Mouse (Mus musculus) gastrocnemius, postnatal 36 days (tissue): ENCODE results near the gene Prss33. TPM values are rescaled to one million over a fixed set of nuclear protein-coding genes. Genes with fewer than 3 reads are reported as not detected.
"Not testable (repeated sequence)": the region's sequence is repeated elsewhere in the genome, so short reads cannot be mapped to it uniquely, and the experiment has no call there.

ENCODE experiments used
- DNase-seq, 2 experiments: peaks; one replicate each; pipeline ENCODE4 v3.0.0; 2022
- intact Hi-C: fragments of 180-260 bp; cut with DNase I; formaldehyde crosslinking; loops from one replicate; pipeline ENCODE4 v1.15.1; 2025
- long read RNA-seq, 2 experiments: library from polyadenylated mRNA; stranded (forward); transcript quantifications; one replicate each; pipeline ENCODE4 v2.0.0; 2021
- total RNA-seq, 2 experiments: library from RNA; stranded (reverse); gene quantifications; 2 replicates each; pipeline ENCODE4 v1.2.3; 2021

Prss33 gene
- not detected for total RNA-seq
- long read RNA-seq, experiment 1: 0 reads
- long read RNA-seq, experiment 2: 0 reads

GRCm38 (mm10) chr17:23836006-23836575 lies at the start of gene Prss33:
Gene Prss33 (minus strand): TSS chr17:23836056.
- no peak for DNase-seq
- intact Hi-C loops: no loop called here

GRCm38 (mm10) chr17:23880576-23880975 lies 44.7 kb upstream of the Prss33 start, which contains the start of the genes Dcpp1 and Dcpp2:
Gene Dcpp1 (plus strand): TSS chr17:23880876.
Gene Dcpp2 (plus strand): TSS chr17:23880880.
- intact Hi-C loops, DNase-seq: not testable (repeated sequence)

- no peak for DNase-seq
- intact Hi-C loops: no loop called here
These were observed 41.3 kb upstream of the Prss33 start for GRCm38 (mm10) chr17:23877166-23877565.

GRCm38 (mm10) chr17:23876741-23877140 lies 40.9 kb upstream of the Prss33 start:
- DNase-seq: no peak

GRCm38 (mm10) chr17:23873884-23874856 lies 38.3 kb upstream of the Prss33 start:
- DNase-seq: peak in 1 of 2 experiments; percentile 27
- intact Hi-C loops: loop anchor here (5.0 kb wide), 1 partner anchor 83 kb away; the partner anchor contains the start of gene Sbpl

More at GRCm38 (mm10) chr17:23876741-23877140, 40.9 kb upstream of the Prss33 start:
- intact Hi-C loops: no loop called here

- intact Hi-C loops: no loop called here
- DNase-seq: no peak
These were observed 32.7 kb upstream of the Prss33 start for GRCm38 (mm10) chr17:23868513-23868912.

- no peak for DNase-seq
- intact Hi-C loops: no loop called here
These were observed 31.9 kb upstream of the Prss33 start, which contains the start of gene Prss21 for GRCm38 (mm10) chr17:23867756-23868155. Gene Prss21 (plus strand): TSS chr17:23868056.

GRCm38 (mm10) chr17:23862926-23863325 lies 27.1 kb upstream of the Prss33 start:
- intact Hi-C loops: no loop called here
- no peak for DNase-seq

GRCm38 (mm10) chr17:23857913-23858312 lies 22.1 kb upstream of the Prss33 start:
- DNase-seq: no peak
- intact Hi-C loops: no loop called here

- intact Hi-C loops: no loop called here
These were observed 21.3 kb upstream of the Prss33 start for GRCm38 (mm10) chr17:23857193-23857592.

GRCm38 (mm10) chr17:23854229-23854765 lies 18.4 kb upstream of the Prss33 start:
- intact Hi-C loops: no loop called here
- DNase-seq: no peak

More at GRCm38 (mm10) chr17:23857193-23857592, 21.3 kb upstream of the Prss33 start:
- DNase-seq: no peak

- peak in 1 of 2 experiments; percentile 32 for DNase-seq
- intact Hi-C loops: loop anchor here (2.0 kb wide), 1 partner anchor 106 kb away; no protein-coding TSS in a partner anchor
These were observed 17.4 kb upstream of the Prss33 start for GRCm38 (mm10) chr17:23853292-23853691.

GRCm38 (mm10) chr17:23850853-23851749 lies 15.2 kb upstream of the Prss33 start:
- DNase-seq: peak; percentile 44 to 47
- intact Hi-C loops: no loop called here

GRCm38 (mm10) chr17:23850028-23850427 lies 14.2 kb upstream of the Prss33 start:
- intact Hi-C loops: no loop called here
- no peak for DNase-seq

- intact Hi-C loops: loop anchor here (2.0 kb wide), 1 partner anchor 69 kb away; no protein-coding TSS in a partner anchor
- peak; percentile 25 to 38 for DNase-seq
These were observed 8.0 kb upstream of the Prss33 start, which contains the start of the genes Prss32 and Prss41 for GRCm38 (mm10) chr17:23843812-23844273. Gene Prss32 (plus strand): TSS chr17:23843855. Gene Prss41 (minus strand): TSS chr17:23844172.

GRCm38 (mm10) chr17:23843141-23843811 lies 7.4 kb upstream of the Prss33 start:
- intact Hi-C loops: loop anchor here (2.0 kb wide), 1 partner anchor 68 kb away; no protein-coding TSS in a partner anchor
- no peak for DNase-seq

- intact Hi-C loops: no loop called here
- peak in 1 of 2 experiments; percentile 26 for DNase-seq
These were observed 5.3 kb upstream of the Prss33 start for GRCm38 (mm10) chr17:23841145-23841544.

- intact Hi-C loops: loop anchor here (5.0 kb wide), 1 partner anchor 34 kb away; no protein-coding TSS in a partner anchor
- no peak for DNase-seq
These were observed 4.7 kb downstream of the Prss33 start for GRCm38 (mm10) chr17:23831201-23831600.
